Mouse (Mus musculus) c-Kit-positive CD71-negative TER-119-negative erythroid progenitor cells, embryonic 14.5 days (primary cell): ENCODE data around the gene Lhfpl3.
"Not testable (repeated sequence)": the region's sequence is repeated elsewhere in the genome, so short reads cannot be mapped to it uniquely, and the experiment has no call there.

Source experiments
- DNase-seq: peaks from one replicate; pipeline ENCODE4 v3.0.0-alpha.2; 2013; ENCODE audit warnings: low read depth

Lhfpl3 gene

DNA sequence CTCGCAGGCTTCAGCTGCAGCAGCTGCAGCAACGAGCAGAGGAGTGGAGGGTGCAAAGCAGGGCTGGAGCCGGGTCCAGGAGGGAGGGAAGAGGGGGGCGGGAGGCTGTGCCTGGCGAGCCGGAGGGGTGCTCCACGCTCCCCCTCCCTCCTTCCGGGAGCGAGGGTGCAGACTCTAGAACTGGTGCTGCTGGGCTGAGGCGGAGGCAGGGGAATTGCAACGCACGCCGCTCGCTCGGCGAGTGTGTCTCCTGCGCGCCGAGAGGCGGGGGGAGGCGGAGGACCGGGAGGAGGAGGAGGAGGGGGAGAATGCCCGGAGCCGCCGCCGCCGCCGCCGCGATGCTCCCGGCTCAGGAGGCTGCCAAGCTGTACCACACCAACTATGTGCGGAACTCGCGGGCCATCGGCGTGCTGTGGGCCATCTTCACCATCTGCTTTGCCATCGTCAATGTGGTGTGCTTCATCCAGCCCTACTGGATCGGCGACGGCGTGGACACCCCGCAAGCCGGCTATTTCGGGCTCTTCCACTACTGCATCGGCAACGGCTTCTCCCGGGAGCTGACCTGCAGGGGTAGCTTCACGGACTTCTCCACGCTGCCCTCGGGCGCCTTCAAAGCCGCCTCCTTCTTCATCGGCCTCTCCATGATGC lies at the start of gene Lhfpl3:
Lhfpl3 (plus strand) TSS at position 175 of the 648 bp plus-strand sequence.
- peak; percentile 1 for DNase-seq

DNA sequence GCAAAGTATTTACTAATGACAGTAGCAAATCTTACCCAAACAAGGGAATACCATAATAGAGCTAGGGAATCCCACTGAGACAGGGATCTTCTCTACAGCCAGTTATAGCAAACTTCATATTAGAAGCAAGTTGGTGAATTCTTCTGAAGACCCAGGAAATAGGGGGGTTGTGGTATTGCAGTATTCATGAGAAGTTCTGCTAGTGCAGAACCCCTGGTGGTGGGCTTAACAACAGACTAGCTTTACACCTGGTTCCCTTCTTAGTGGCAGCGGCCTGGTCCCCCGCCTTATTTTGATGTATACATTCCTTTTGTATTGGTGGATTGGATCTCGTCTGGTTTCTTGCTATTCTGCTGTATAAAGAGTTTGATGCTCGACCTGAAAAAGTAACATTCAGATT lies 39.6 kb upstream of the Lhfpl3 start:
- DNase-seq: not testable (repeated sequence)

DNA sequence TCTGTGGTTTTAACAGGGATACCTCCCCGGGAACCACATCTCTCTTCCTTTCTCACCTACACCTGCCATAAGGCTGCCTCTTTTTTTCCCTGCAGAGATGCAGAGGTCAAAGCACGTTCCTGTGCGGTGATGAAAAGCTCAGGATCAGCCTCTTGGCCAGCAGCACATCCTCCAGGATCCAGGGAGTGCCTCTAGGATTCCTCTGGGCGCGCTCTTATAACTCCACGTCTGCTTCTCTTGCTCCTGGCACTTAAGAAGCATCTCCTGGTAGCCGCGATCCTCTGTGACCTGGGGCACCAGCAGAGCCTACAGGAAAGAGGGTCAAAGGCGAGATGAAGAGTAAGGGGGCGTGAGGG lies 352 bp upstream of the Lhfpl3 start:
- DNase-seq: no peak

DNA sequence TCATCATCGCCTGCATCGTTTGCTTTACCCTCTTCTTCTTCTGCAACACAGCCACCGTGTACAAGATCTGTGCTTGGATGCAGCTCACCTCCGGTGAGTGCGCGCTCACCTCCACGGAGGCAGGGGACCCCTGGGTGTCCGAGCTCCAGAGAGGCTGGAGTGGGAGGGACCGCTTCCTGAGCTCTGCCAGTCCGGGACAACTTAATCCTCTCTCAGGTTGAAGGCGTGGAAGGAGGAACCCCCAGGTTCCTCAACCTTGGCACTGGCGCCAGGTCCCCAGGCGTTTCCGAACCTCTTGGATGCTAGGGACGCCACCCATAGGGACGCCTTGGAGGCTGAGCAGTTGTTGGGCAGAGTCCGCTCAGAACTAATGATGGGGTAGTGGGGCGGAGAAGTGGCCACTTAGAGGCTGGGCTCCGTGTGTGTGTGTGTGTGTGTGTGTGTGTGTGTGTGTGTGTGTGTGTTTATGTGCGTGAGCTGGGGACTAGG lies 718 bp downstream of the Lhfpl3 start:
- DNase-seq: no peak

- DNase-seq: no peak
Observed at GRCm38 (mm10) chr5:22747305-22747704, 1.4 kb downstream of the Lhfpl3 start.

DNA sequence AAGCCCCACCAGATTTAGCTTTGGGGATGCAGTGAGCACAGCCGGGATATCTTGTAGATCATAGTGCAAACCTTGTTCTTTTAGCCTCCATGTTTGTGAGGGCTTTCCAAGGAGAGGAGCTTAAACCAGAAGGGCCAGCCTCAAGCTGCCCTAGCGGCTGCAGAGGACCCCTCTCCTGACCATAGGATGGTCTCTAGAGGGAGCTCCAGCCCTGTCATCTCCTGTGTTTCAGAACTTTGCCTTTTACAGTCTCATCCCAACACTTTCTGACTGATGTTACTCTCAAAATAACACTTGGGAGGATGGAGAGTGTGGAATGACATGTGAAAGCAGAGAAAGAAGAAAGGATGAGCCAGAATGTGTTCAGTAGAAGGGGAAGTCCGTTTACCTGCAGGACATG lies 11.4 kb downstream of the Lhfpl3 start:
- no peak for DNase-seq

GRCm38 (mm10) chr5:22770726-22771125 lies 24.9 kb downstream of the Lhfpl3 start:
- DNase-seq: no peak

DNA sequence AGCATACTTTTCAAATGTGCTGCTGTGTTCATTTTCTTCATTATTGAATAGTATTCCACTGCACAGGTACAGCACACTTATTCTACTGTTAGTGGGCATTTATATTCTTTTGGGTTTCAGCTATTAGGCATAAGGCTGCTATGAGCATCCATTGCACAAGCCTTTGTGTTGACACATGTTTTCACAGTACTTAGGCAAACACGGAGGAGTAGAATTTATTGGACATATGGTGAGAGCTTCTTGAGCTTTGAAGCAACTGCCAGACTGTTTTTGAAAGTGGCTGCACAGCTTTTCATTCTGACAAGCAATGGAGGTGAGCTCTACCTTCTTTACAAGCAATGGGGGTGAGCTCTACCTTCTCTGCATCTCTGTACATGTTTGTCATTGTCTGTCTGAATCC lies 49.5 kb downstream of the Lhfpl3 start:
- DNase-seq: no peak

- DNase-seq: no peak
Observed at GRCm38 (mm10) chr5:22813426-22813825, 67.6 kb downstream of the Lhfpl3 start.

GRCm38 (mm10) chr5:22829822-22830450 lies 84.1 kb downstream of the Lhfpl3 start:
- no peak for DNase-seq

DNA sequence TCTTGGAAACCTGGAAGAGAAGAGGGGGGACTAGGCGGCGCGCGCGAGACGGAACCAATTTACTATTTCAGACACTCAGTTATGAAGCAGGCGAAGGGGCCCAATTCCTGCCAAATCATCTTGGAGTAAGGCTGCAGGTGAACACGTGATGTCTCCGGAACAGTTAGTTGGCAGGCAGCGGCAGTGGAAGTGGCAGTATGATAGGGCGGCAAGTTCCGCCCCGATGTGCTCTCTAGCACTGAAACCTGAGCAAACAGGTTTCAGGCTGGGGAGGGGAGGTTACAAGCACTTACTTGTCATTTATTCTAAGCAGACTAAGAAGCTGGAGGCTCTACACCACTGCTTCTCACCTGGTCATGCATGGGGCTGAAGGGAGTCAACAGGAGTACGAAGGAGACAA lies 105.7 kb downstream of the Lhfpl3 start:
- no peak for DNase-seq

GRCm38 (mm10) chr5:22853503-22853902 lies 107.6 kb downstream of the Lhfpl3 start:
- DNase-seq: no peak

- no peak for DNase-seq
Observed at GRCm38 (mm10) chr5:22856480-22856879, 110.6 kb downstream of the Lhfpl3 start.

DNA sequence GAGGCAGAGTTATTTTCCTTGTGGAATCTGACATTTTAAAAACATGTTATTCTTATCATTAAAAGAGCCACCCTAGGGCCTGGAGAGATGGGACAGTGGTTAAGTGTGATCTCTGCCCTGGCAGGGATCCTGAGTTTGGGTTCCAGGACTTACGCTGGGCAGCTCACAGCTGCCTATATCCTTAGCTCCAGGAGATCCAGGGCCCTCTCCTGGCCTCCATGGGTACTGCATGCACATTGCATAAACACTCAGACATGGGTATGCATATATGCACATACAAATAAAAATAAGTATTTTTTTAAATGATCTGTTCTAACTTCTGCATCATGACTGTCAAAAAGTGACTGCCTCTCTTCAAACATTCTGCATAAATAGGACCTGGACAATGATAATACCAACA lies 115.5 kb downstream of the Lhfpl3 start:
- no peak for DNase-seq

DNA sequence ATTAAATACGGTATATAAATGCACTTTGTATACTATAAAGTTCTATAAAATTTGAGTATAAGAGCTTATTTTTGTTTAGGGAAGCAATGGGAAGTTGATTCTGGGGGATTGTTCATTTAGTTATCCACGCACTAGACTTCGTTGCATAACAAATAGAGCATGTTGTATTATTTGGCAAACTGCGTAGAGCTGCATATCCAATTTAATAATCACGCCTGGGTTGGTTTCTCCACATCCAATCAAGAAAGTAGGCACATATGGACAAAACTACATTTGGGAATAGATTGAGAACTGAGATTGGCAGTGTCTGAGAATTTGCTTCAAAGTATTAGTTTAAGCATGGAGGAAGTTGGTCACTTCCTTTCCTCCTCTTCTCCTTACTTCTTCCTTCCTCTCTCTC lies 123.2 kb downstream of the Lhfpl3 start:
- no peak for DNase-seq

DNA sequence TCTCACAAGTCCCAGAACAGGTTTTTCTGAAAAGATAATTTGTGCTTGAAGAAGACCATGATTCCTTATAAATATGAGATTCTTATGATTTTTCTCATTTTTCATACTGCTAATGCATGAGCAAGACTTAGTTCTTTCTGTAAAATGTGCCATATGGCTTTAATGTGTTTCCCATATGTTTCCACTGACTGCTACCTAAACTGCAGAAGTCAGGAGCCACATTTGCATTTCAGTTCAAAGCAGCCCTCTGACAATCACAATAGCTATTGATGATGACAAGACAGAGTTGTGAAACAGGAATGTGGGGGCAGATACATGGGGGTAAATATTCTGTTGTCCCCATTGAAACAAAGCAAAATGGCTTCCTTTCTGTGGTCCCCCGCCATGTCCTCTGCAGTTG lies 126.6 kb downstream of the Lhfpl3 start:
- DNase-seq: no peak

DNA sequence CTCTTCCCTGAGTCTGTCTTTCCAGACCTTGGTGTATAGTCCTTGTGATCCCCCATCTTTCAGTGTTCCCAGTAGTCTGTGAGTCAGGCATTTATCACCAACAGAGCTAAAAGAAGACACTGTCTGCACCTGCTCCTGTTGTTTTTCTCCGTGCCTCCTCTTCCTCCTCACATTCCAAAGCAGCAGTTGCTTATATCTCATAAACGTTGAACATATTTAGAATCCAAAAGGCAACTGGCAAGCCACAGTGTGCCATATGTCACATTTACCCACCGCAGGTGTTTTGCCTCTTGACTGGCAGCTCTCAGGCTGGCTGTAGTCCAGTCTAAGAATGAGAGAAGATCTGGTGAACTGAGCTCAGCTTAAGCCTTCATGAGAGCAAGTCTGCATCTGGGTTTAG lies 142.5 kb downstream of the Lhfpl3 start:
- no peak for DNase-seq

GRCm38 (mm10) chr5:22889481-22889880 lies 143.6 kb downstream of the Lhfpl3 start:
- no peak for DNase-seq

DNA sequence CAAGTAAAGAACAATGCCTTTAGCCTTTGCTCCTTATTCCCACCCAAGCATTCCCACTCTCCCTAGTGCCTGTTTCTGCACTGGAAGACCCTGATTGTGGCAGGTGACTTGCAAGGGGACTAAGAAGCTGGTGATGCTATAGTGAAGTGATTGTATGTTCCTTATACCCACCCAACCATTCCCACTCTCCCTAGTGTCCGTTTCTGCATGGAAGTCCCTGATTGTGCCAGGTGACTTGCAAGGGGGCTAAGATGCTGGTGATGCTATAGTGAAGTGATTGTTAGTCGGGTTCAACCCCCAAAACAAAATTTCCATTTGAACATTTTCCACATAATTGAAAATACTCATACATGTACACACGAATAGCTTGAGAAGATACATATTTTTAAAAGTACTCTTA lies 151.4 kb downstream of the Lhfpl3 start:
- no peak for DNase-seq

DNA sequence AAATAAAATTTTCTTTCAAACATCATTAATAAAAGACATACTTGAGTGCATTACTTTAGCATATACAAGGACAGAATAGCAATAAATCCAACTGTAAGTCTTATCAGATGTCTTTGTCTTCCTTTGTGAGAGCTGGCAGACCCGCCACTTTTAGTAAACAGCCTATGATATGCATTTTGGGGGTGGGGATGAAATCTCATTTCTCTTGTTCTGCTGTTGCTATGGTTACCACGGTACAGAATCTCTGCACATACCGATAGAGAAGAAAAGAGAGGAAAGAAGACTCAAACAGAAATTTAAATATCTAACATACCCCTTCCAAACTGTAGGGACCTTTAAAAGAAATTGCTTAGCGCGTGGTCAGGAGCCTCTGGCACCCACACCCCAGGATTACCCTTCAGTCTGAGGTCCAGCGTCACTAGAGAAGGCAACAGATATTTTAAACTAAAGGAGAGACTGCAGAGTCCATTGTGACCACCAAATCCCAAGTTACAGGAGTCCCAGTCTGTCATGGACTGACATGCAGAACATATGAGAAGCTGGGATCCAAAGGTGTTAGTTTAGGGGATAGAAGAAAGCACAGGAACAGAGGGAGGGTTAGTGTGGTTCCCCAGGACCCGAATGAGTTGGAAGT lies 151.9 kb downstream of the Lhfpl3 start:
- no peak for DNase-seq

GRCm38 (mm10) chr5:22898593-22898992 lies 152.7 kb downstream of the Lhfpl3 start:
- no peak for DNase-seq

DNA sequence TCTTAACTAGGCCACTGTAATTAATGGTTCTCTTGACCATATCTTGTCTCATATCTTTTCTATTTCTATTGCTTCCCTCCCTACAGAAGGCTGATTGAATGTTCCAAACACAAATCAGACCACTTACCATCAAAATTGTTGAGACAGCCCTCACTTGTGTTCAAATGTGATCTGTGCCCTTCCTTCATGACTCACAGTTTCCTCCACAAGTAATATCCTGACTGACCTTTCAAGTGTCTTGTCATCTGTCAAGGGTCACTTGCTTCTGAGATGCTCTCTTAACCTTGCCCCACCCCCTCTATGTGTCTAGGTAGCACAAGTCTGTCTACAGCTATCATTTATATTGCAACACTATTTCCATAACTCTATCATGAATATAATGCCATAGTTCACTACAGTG lies 154.1 kb downstream of the Lhfpl3 start:
- DNase-seq: no peak

DNA sequence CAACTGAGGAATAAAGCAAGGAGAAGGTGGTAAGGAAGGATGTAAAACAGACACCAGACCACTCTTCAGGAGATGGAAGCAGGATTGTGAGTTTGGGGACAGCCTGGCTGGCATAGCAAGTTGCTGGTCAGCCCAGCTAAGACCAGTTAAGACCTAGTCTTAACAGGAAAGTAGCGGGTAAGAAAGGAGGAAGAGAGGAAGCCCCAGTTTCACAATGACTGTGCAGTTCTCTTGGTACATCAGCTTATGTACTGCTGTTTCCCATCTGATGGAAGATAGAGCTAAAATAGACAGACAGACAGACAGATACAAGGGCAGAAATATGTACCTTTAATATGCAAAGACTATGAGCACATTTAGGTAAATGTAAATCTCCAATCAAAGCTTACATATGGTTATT lies 171.3 kb downstream of the Lhfpl3 start:
- DNase-seq: no peak

DNA sequence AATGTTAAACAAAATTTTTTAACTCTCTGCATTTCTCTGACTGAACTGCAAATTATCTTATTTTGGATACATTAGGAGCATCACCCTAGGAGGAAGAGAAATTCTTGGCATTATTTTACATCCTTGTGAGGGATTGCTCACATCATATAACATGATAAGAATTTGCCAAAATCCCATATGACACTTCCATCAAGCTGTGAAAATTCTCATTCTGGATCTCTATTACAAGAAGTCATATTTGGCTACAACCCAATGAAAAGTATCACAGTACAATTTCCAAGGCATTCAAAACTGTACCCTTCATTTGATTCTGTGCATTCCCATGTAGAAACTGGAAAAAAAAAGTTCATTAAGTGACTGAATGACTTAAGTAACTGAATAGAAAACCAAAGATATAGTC lies 180.3 kb downstream of the Lhfpl3 start:
- DNase-seq: no peak
